Mouse (Mus musculus): ENCODE results near the gene Ccz1. TPM values are rescaled to one million over a fixed set of nuclear protein-coding genes. Genes with fewer than 3 reads are reported as not detected.

Gene Ccz1
- polyA plus RNA-seq (2016; fragmentation: Nextera tagmentation; extraction: Ambion mirVana) = 59.1 and 59.3 TPM in 2 replicates

- H3K4me1 ChIP-seq (replicated peaks) = peaks cover 3% of the 10 kb centered on the region; the same call in 1 of the 2 replicates
- H3K27me3 ChIP-seq (replicated peaks) = no peaks in the 10 kb centered on the region
- H3K4me3 ChIP-seq = peak within 1 kb of the TSS; percentile 98
- peak within 1 kb of the TSS; percentile 94 for H3K9ac ChIP-seq
- 3% methylated on average over 47 of the region's 47 CpGs for WGBS
- H3K27ac ChIP-seq (ENCODE audit: poor library complexity, severe bottlenecking) = peak within 1 kb of the TSS; percentile 66
- peak; percentile 98 for ATAC-seq (ENCODE audit: insufficient number of reproducible peaks, low FRiP score)
- H3K9me3 ChIP-seq (replicated peaks) = no peaks in the 10 kb centered on the region
- H3K36me3 ChIP-seq = peaks cover 25% of the 10 kb centered on the region
- peak within 1 kb of the TSS; percentile 60 for H3K4me2 ChIP-seq
Observed at GRCm38 (mm10) chr5:144014551-144015311, at the start of gene Ccz1. Gene Ccz1, minus strand, starts transcription at chr5:144014877.

GRCm38 (mm10) chr5:144064093-144064492 is 49.4 kb upstream of the Ccz1 start:
- H3K9ac ChIP-seq = no peak overlapping the region
- no peaks in the 10 kb centered on the region for H3K36me3 ChIP-seq
- peaks cover 14% of the 10 kb centered on the region for H3K9me3 ChIP-seq (replicated peaks)
- H3K27me3 ChIP-seq (replicated peaks) = no peaks in the 10 kb centered on the region
- no peak overlapping the region for H3K4me2 ChIP-seq
- ATAC-seq (ENCODE audit: insufficient number of reproducible peaks, low FRiP score) = no peak
- H3K4me3 ChIP-seq = no peak overlapping the region
- no peaks in the 10 kb centered on the region for H3K4me1 ChIP-seq (replicated peaks)
- H3K27ac ChIP-seq (ENCODE audit: poor library complexity, severe bottlenecking) = no peak overlapping the region
- WGBS = 64% methylated on average over 5 of the region's 5 CpGs

GRCm38 (mm10) chr5:144054340-144054739 is 39.7 kb upstream of the Ccz1 start:
- Histone ChIP-seq H3K9me3 (replicated peaks) (no peaks in the 10 kb centered on the region), H3K4me1 (replicated peaks) (no peaks in the 10 kb centered on the region), H3K27me3 (replicated peaks) (no peaks in the 10 kb centered on the region), H3K9ac (no peak overlapping the region), H3K27ac (ENCODE audit: poor library complexity, severe bottlenecking) (no peak overlapping the region), H3K36me3 (no peaks in the 10 kb centered on the region), H3K4me2 (no peak overlapping the region), H3K4me3 (no peak overlapping the region)
- ATAC-seq (ENCODE audit: insufficient number of reproducible peaks, low FRiP score) = no peak
- WGBS = 84% methylated on average over 6 of the region's 6 CpGs

- ATAC-seq (ENCODE audit: insufficient number of reproducible peaks, low FRiP score) = no peak
- no peak overlapping the region for H3K4me3 ChIP-seq
Observed at GRCm38 (mm10) chr5:144053450-144053849, 38.8 kb upstream of the Ccz1 start.

GRCm38 (mm10) chr5:144051268-144051667 is 36.6 kb upstream of the Ccz1 start:
- Histone ChIP-seq H3K9me3 (replicated peaks) (no peaks in the 10 kb centered on the region), H3K36me3 (no peaks in the 10 kb centered on the region), H3K27ac (ENCODE audit: poor library complexity, severe bottlenecking) (no peak overlapping the region), H3K27me3 (replicated peaks) (no peaks in the 10 kb centered on the region), H3K9ac (no peak overlapping the region), H3K4me1 (replicated peaks) (no peaks in the 10 kb centered on the region), H3K4me3 (no peak overlapping the region), H3K4me2 (no peak overlapping the region)
- ATAC-seq (ENCODE audit: insufficient number of reproducible peaks, low FRiP score) = no peak

More at GRCm38 (mm10) chr5:144053450-144053849, 38.8 kb upstream of the Ccz1 start:
- Histone ChIP-seq H3K4me2 (no peak overlapping the region), H3K9me3 (replicated peaks) (no peaks in the 10 kb centered on the region), H3K9ac (no peak overlapping the region), H3K27ac (ENCODE audit: poor library complexity, severe bottlenecking) (no peak overlapping the region), H3K4me1 (replicated peaks) (no peaks in the 10 kb centered on the region), H3K36me3 (no peaks in the 10 kb centered on the region), H3K27me3 (replicated peaks) (no peaks in the 10 kb centered on the region)
- 42% methylated on average over 3 of the region's 3 CpGs for WGBS

GRCm38 (mm10) chr5:144049881-144050280 is 35.2 kb upstream of the Ccz1 start:
- H3K9me3 ChIP-seq (replicated peaks) = no peaks in the 10 kb centered on the region
- no peak overlapping the region for H3K4me3 ChIP-seq
- H3K36me3 ChIP-seq = no peaks in the 10 kb centered on the region
- H3K4me2 ChIP-seq = no peak overlapping the region
- 70% methylated on average over 3 of the region's 3 CpGs for WGBS
- no peaks in the 10 kb centered on the region for H3K27me3 ChIP-seq (replicated peaks)
- no peaks in the 10 kb centered on the region for H3K4me1 ChIP-seq (replicated peaks)
- H3K9ac ChIP-seq = no peak overlapping the region
- no peak for ATAC-seq (ENCODE audit: insufficient number of reproducible peaks, low FRiP score)
- no peak overlapping the region for H3K27ac ChIP-seq (ENCODE audit: poor library complexity, severe bottlenecking)

- WGBS = 60% methylated on average over 13 of the region's 13 CpGs
- Histone ChIP-seq H3K27ac (ENCODE audit: poor library complexity, severe bottlenecking) (no peak overlapping the region), H3K36me3 (no peaks in the 10 kb centered on the region), H3K4me1 (replicated peaks) (no peaks in the 10 kb centered on the region), H3K4me3 (no peak overlapping the region), H3K27me3 (replicated peaks) (no peaks in the 10 kb centered on the region), H3K9ac (no peak overlapping the region), H3K9me3 (replicated peaks) (no peaks in the 10 kb centered on the region), H3K4me2 (no peak overlapping the region)
- ATAC-seq (ENCODE audit: insufficient number of reproducible peaks, low FRiP score) = no peak
Observed at GRCm38 (mm10) chr5:144047324-144047723, 32.6 kb upstream of the Ccz1 start.

- Histone ChIP-seq H3K27me3 (replicated peaks) (no peaks in the 10 kb centered on the region), H3K27ac (ENCODE audit: poor library complexity, severe bottlenecking) (no peak overlapping the region), H3K4me2 (no peak overlapping the region), H3K4me3 (no peak overlapping the region), H3K36me3 (no peaks in the 10 kb centered on the region), H3K4me1 (replicated peaks) (no peaks in the 10 kb centered on the region), H3K9me3 (replicated peaks) (peaks cover 7% of the 10 kb centered on the region; the same call in 1 of the 2 replicates), H3K9ac (no peak overlapping the region)
- WGBS = 89% methylated on average over 11 of the region's 11 CpGs
- no peak for ATAC-seq (ENCODE audit: insufficient number of reproducible peaks, low FRiP score)
Observed at GRCm38 (mm10) chr5:144043166-144043565, 28.5 kb upstream of the Ccz1 start.

GRCm38 (mm10) chr5:144040720-144041364 is 26.2 kb upstream of the Ccz1 start:
- Histone ChIP-seq H3K27ac (ENCODE audit: poor library complexity, severe bottlenecking) (no peak overlapping the region), H3K36me3 (no peaks in the 10 kb centered on the region), H3K4me1 (replicated peaks) (no peaks in the 10 kb centered on the region), H3K4me3 (no peak overlapping the region), H3K9ac (no peak overlapping the region), H3K4me2 (0 out of 2 replicates have a peak overlapping the region, but pooled peaks have one; percentile 23), H3K27me3 (replicated peaks) (no peaks in the 10 kb centered on the region), H3K9me3 (replicated peaks) (peaks cover 7% of the 10 kb centered on the region; the same call in 1 of the 2 replicates)
- ATAC-seq (ENCODE audit: insufficient number of reproducible peaks, low FRiP score) = no peak
- 44% methylated on average over 11 of the region's 11 CpGs for WGBS

- H3K27me3 ChIP-seq (replicated peaks) = no peaks in the 10 kb centered on the region
- H3K27ac ChIP-seq (ENCODE audit: poor library complexity, severe bottlenecking) = no peak overlapping the region
- peaks cover 7% of the 10 kb centered on the region; the same call in 1 of the 2 replicates for H3K9me3 ChIP-seq (replicated peaks)
- no peak for ATAC-seq (ENCODE audit: insufficient number of reproducible peaks, low FRiP score)
- no peak overlapping the region for H3K4me3 ChIP-seq
- H3K36me3 ChIP-seq = no peaks in the 10 kb centered on the region
- H3K4me2 ChIP-seq = no peak overlapping the region
- H3K9ac ChIP-seq = no peak overlapping the region
- no peaks in the 10 kb centered on the region for H3K4me1 ChIP-seq (replicated peaks)
- 84% methylated on average over 5 of the region's 5 CpGs for WGBS
Observed at GRCm38 (mm10) chr5:144039886-144040285, 25.2 kb upstream of the Ccz1 start.

- WGBS = 75% methylated on average over 9 of the region's 9 CpGs
- Histone ChIP-seq H3K4me1 (replicated peaks) (no peaks in the 10 kb centered on the region), H3K4me3 (no peak overlapping the region), H3K4me2 (no peak overlapping the region), H3K27me3 (replicated peaks) (no peaks in the 10 kb centered on the region), H3K9me3 (replicated peaks) (peaks cover 7% of the 10 kb centered on the region; the same call in 1 of the 2 replicates), H3K27ac (ENCODE audit: poor library complexity, severe bottlenecking) (no peak overlapping the region), H3K9ac (no peak overlapping the region), H3K36me3 (no peaks in the 10 kb centered on the region)
- no peak for ATAC-seq (ENCODE audit: insufficient number of reproducible peaks, low FRiP score)
Observed at GRCm38 (mm10) chr5:144039156-144039675, 24.5 kb upstream of the Ccz1 start.
